Mouse (Mus musculus) hindbrain, embryonic 14.5 days (tissue): ENCODE data around the gene Kdr. TPM values are rescaled to one million over a fixed set of nuclear protein-coding genes. Genes with fewer than 3 reads are reported as not detected.

Experiments used
- ATAC-seq: fragments of 200-750 bp; cut with Nextera tagmentation; 2 replicates; pipeline ENCODE4 v1.8.0; 2017; ENCODE audit warnings: moderate number of reproducible peaks, mild to moderate bottlenecking, moderate TSS enrichment, moderate library complexity; ENCODE audit not compliant: low FRiP score
- DNase-seq: peaks from one replicate; pipeline ENCODE4 v3.0.0-alpha.2; 2015; ENCODE audit warnings: low spot score
- H3K27ac ChIP-seq: fragments of 300-500 bp; sonication (generic); 2 replicates; pipeline ENCODE4 v1.5.1; 2014; ENCODE audit warnings: mild to moderate bottlenecking, moderate library complexity
- H3K27me3 ChIP-seq: fragments of 300-500 bp; sonication (generic); 2 replicates; pipeline ENCODE4 v1.6.1; 2014; ENCODE audit warnings: mild to moderate bottlenecking, low read length, mixed read lengths; ENCODE audit not compliant: control insufficient read depth, insufficient read depth
- H3K36me3 ChIP-seq: fragments of 300-500 bp; sonication (generic); replicated peaks from 2 replicates; pipeline ENCODE4 v1.6.1; 2014; ENCODE audit not compliant: control insufficient read depth, insufficient read depth
- H3K4me1 ChIP-seq: fragments of 300-500 bp; sonication (generic); replicated peaks from 2 replicates; pipeline ENCODE4 v1.6.1; 2014; ENCODE audit warnings: antibody characterized with exemption, low read length, mixed read lengths; ENCODE audit not compliant: control insufficient read depth, insufficient read depth
- H3K4me2 ChIP-seq: fragments of 300-500 bp; sonication (generic); replicated peaks from 2 replicates; pipeline ENCODE4 v1.6.1; 2014; ENCODE audit warnings: mild to moderate bottlenecking, moderate library complexity
- H3K4me3 ChIP-seq: fragments of 300-500 bp; sonication (generic); replicated peaks from 2 replicates; pipeline ENCODE4 v1.5.1; 2014; ENCODE audit warnings: mild to moderate bottlenecking, low read length
- H3K9ac ChIP-seq: fragments of 300-500 bp; sonication (generic); 2 replicates; pipeline ENCODE4 v1.6.1; 2014
- H3K9me3 ChIP-seq: fragments of 300-500 bp; sonication (generic); 2 replicates; pipeline ENCODE4 v1.6.1; 2016; ENCODE audit warnings: low read length; ENCODE audit not compliant: control insufficient read depth
- WGBS: fragments of 180-500 bp; shearing (Covaris S2); extraction: QIAGEN DNeasy Blood & Tissue Kit; methylation state at CpG from one replicate; pipeline ENCODE4 v1.1.7; 2014; 5-methylcytosine and 5-hydroxymethylcytosine counted together
- polyA plus RNA-seq: library from polyadenylated mRNA; unstranded; fragments of >200 nt; fragmentation: Nextera tagmentation; extraction: Ambion mirVana; gene quantifications from 2 replicates; pipeline ENCODE4 v1.2.1, GENCODE M21; 2014

Gene Kdr
- 25.8 and 29.0 TPM in 2 replicates for polyA plus RNA-seq

GRCm38 (mm10) chr5:75978374-75979100 lies at the start of gene Kdr:
Kdr (minus strand) TSS chr5:75978458.
- ATAC-seq (peak; percentile 84; the same call in 1 of the 2 replicates), DNase-seq (peak; percentile 45)
- under 1% methylated on average over 37 of the region's 37 CpGs for WGBS
- Histone ChIP-seq H3K36me3 (no peaks in the 10 kb centered on the region), H3K4me1 (peaks cover 4% of the 10 kb centered on the region; the same call in 1 of the 2 replicates), H3K4me2 (peak within 1 kb of the TSS; percentile 98), H3K27ac (peak within 1 kb of the TSS; percentile 41; the same call in 1 of the 2 replicates), H3K27me3 (peaks cover 58% of the 10 kb centered on the region), H3K9me3 (no peaks in the 10 kb centered on the region), H3K4me3 (peak within 1 kb of the TSS; percentile 53), H3K9ac (peak within 1 kb of the TSS; percentile 60)

GRCm38 (mm10) chr5:76026805-76027204 lies 48.5 kb upstream of the Kdr start:
- DNase-seq (no peak), ATAC-seq (no peak)
- WGBS = 80% methylated on average over 6 of the region's 6 CpGs
- 0 out of 2 replicates have a peak, but pooled peaks cover 4% of the 10 kb centered on the region for H3K9me3 ChIP-seq
- H3K36me3 ChIP-seq = no peaks in the 10 kb centered on the region
- no peaks in the 10 kb centered on the region for H3K27me3 ChIP-seq
- no peak overlapping the region for H3K4me3 ChIP-seq
- no peak overlapping the region for H3K9ac ChIP-seq
- no peak overlapping the region for H3K27ac ChIP-seq
- no peak overlapping the region for H3K4me2 ChIP-seq
- H3K4me1 ChIP-seq = no peaks in the 10 kb centered on the region

DNA sequence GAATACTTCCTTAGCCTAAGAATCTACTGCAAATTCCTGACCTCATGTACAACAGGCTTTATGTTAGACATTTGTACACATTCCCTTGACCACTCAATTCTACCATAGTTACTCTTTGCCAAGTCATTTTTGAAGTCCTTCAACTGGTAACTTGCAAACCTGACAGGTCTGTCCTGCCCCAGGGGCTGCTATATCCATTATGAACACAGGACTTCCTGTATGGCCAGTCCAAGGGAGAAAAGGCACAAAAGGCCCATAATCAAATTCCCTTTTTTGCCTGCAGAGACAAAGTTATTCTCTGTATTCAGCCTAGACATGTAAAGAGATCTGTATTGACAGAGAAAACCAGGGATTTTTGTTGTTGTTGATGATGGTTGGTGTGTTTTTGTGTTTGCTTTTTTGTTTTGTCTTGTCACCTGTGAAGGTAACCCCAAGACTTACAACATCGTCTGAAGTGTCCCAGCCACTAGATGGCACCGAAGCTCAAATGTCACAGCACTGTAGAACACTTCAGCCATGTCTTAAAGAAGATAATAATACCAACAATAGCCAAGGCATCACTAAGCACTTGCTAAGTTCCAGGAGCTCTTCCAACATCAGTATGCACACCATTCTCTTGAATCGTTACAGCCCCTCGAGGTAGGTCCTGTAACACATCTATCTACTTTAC lies 47.9 kb upstream of the Kdr start:
- Histone ChIP-seq H3K27ac (no peak overlapping the region), H3K4me3 (no peak overlapping the region), H3K27me3 (no peaks in the 10 kb centered on the region), H3K9ac (no peak overlapping the region), H3K36me3 (no peaks in the 10 kb centered on the region), H3K9me3 (0 out of 2 replicates have a peak, but pooled peaks cover 4% of the 10 kb centered on the region), H3K4me1 (no peaks in the 10 kb centered on the region), H3K4me2 (no peak overlapping the region)
- 56% methylated on average over 4 of the region's 4 CpGs for WGBS
- no peak for DNase-seq
- ATAC-seq = no peak

DNA sequence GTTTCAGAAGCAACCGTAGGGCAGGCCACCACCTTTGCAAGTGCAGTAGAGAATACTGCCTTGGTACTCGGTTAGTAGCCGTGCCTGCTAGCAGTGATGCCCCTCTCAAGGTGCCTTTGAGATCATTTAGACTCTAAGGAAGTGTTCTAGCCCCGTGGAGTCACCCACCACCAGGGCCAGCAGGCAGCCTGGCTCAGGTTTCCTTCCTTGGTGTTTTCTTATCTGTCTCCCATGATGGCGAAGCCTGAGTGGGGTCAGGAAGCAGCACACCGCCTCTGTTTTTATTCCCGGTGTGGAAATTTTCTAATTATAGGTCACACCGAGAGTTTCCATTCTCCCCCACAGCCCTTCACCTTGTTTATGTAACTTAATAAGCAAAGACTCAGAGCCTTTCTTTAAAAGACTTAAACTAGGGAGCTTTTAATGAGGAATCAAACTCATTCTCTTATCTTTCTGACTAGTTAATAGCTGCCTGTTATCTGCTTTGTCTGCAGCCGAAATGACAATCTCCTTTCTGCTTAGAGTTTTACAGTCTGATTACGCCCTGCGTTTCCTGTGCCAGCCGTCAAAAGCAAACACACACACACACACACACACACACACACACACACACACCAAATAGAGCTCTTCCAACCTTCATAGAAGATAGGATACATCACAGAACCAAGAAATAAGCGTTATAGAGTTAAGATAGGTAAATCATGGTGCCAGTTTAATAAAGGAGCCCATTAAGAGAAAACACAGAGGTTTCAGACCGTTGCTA lies 44.9 kb upstream of the Kdr start:
- Histone ChIP-seq H3K27ac (no peak overlapping the region), H3K9me3 (0 out of 2 replicates have a peak, but pooled peaks cover 4% of the 10 kb centered on the region), H3K4me3 (no peak overlapping the region), H3K4me1 (no peaks in the 10 kb centered on the region), H3K9ac (no peak overlapping the region), H3K4me2 (no peak overlapping the region), H3K36me3 (no peaks in the 10 kb centered on the region), H3K27me3 (no peaks in the 10 kb centered on the region)
- no peak for ATAC-seq
- no peak for DNase-seq
- 81% methylated on average over 14 of the region's 14 CpGs for WGBS

DNA sequence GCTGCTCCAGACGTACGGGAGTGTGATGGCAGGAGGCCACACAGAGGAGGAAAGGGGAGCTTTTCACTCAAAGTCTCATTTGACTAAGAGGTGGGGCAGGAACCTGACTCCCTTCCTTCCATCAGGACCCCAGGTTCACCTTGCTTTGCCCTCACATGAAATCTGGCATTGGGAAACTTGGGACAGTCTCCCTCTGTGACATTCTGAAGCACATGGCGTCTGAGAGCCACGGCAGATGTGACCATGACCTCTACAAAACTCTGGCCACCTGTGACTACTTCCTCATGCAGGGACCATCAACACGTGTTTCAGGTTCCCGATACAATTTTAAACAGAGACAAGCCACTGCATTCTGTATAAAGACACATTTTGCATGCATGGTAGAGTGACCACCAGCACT lies 44.2 kb upstream of the Kdr start:
- DNase-seq (no peak), ATAC-seq (no peak)
- Histone ChIP-seq H3K36me3 (no peaks in the 10 kb centered on the region), H3K4me2 (no peak overlapping the region), H3K9ac (no peak overlapping the region), H3K9me3 (0 out of 2 replicates have a peak, but pooled peaks cover 4% of the 10 kb centered on the region), H3K4me1 (no peaks in the 10 kb centered on the region), H3K27me3 (no peaks in the 10 kb centered on the region), H3K27ac (no peak overlapping the region), H3K4me3 (no peak overlapping the region)
- 84% methylated on average over 6 of the region's 6 CpGs for WGBS

DNA sequence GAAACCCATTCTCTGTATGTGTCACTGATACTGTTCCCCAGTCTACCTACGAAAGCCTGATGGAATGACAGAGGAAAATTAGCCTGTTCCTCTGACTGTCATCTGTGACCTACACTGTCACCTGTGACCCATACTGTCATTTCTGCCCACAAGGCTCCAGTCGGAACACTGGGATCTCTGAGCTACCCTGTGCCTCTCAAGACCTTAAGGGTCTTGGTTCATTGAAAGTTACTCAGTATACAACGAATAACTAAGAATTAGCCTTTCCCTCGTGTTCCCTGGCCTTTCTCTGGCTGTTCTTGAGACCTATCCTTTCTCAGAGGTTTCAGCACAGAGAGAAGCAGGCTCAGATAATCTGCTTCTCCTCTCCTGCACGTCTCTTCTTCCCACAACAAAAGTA lies 40.1 kb upstream of the Kdr start:
- Histone ChIP-seq H3K4me2 (no peak overlapping the region), H3K9ac (no peak overlapping the region), H3K36me3 (no peaks in the 10 kb centered on the region), H3K9me3 (no peaks in the 10 kb centered on the region), H3K4me1 (no peaks in the 10 kb centered on the region), H3K4me3 (no peak overlapping the region), H3K27ac (no peak overlapping the region), H3K27me3 (no peaks in the 10 kb centered on the region)
- 78% methylated on average over 5 of the region's 5 CpGs for WGBS
- no peak for ATAC-seq
- no peak for DNase-seq

DNA sequence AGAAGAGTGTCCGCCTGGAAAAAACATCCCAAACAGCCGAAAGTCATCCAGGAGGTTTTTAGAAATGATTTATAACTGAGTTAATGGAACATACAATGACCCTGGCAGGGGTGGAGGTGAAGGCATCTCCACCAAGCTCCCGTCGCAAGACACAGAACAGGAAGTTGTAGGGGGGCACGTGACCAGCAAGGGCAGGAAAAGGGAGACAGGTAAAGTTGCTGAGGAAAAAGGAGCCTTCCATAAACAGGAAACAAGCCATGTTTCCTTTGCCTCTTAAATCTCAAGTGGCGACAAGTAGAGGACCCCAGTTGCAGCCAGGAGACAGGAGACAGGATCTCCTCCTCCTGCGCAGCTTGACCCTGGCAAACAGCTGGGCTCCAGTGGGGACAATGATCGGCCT lies 37.8 kb upstream of the Kdr start:
- H3K4me1 ChIP-seq = no peaks in the 10 kb centered on the region
- DNase-seq = no peak
- WGBS = 77% methylated on average over 8 of the region's 8 CpGs
- no peaks in the 10 kb centered on the region for H3K27me3 ChIP-seq
- no peak overlapping the region for H3K9ac ChIP-seq
- H3K9me3 ChIP-seq = no peaks in the 10 kb centered on the region
- no peak for ATAC-seq
- no peak overlapping the region for H3K27ac ChIP-seq
- no peaks in the 10 kb centered on the region for H3K36me3 ChIP-seq
- H3K4me3 ChIP-seq = no peak overlapping the region
- no peak overlapping the region for H3K4me2 ChIP-seq

GRCm38 (mm10) chr5:76013881-76014431 lies 35.7 kb upstream of the Kdr start:
- Histone ChIP-seq H3K9me3 (no peaks in the 10 kb centered on the region), H3K4me2 (no peak overlapping the region), H3K9ac (no peak overlapping the region), H3K27ac (no peak overlapping the region), H3K4me1 (no peaks in the 10 kb centered on the region), H3K4me3 (no peak overlapping the region), H3K27me3 (no peaks in the 10 kb centered on the region), H3K36me3 (no peaks in the 10 kb centered on the region)
- WGBS = 69% methylated on average over 7 of the region's 7 CpGs
- DNase-seq = no peak
- ATAC-seq = no peak

- no peak for ATAC-seq
- no peak for DNase-seq
Observed at GRCm38 (mm10) chr5:76006403-76006802, 28.1 kb upstream of the Kdr start.

More at GRCm38 (mm10) chr5:76006403-76006802, 28.1 kb upstream of the Kdr start:
- WGBS = 75% methylated on average over 7 of the region's 7 CpGs
- Histone ChIP-seq H3K27me3 (no peaks in the 10 kb centered on the region), H3K36me3 (no peaks in the 10 kb centered on the region), H3K27ac (no peak overlapping the region), H3K4me1 (no peaks in the 10 kb centered on the region), H3K4me3 (no peak overlapping the region), H3K4me2 (no peak overlapping the region), H3K9ac (no peak overlapping the region), H3K9me3 (no peaks in the 10 kb centered on the region)
